Mouse (Mus musculus): ENCODE data around the gene Tmc3. TPM values are rescaled to one million over a fixed set of nuclear protein-coding genes. Genes with fewer than 3 reads are reported as not detected.

Gene Tmc3
- total RNA-seq, 2 experiments from 2014 or later = 0.12 to 0.23 TPM

DNA sequence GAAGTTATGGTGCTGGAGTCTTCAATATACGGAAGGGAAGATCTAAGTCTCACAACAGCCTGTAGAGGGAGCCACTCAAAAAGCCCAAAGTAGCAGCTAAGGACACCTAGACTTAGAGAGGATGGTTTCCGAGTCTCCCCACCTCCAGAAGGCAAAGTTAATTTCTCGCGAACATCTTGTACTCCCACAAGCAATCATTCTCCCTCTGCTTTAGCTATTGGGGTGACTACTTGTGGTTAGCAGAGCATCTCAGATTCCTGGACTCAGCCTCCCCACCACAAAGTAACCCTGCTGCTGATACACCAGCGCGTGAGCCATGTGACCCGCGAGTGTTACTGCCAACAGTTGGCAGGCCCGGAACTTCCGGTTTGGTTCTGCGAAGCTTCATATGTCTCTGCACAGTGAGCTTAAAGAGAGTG, 75.6 kb downstream of the Tmc3 start:
- DNase-seq (ENCODE audit: low spot score in 2 of 2) = no peak

GRCm38 (mm10) chr7:83661031-83661430, 76.3 kb downstream of the Tmc3 start:
- intact Hi-C loops (cut with DNase I) = loop anchor here (10.0 kb wide), 2 partner anchors 144 to 224 kb away; partner anchors contain the start of genes Mesd and Tlnrd1

More for the DNA sequence above, 75.6 kb downstream of the Tmc3 start:
- intact Hi-C loops (cut with DNase I) = loop anchor here (10.0 kb wide), 2 partner anchors 145 to 225 kb away; partner anchors contain the start of genes Mesd and Tlnrd1

GRCm38 (mm10) chr7:83661763-83662162, 77.0 kb downstream of the Tmc3 start:
- intact Hi-C loops (cut with DNase I) = loop anchor here (10.0 kb wide), 2 partner anchors 143 to 223 kb away; partner anchors contain the start of genes Mesd and Tlnrd1
- no peak for DNase-seq (ENCODE audit: low spot score in 2 of 2)

More at GRCm38 (mm10) chr7:83661031-83661430, 76.3 kb downstream of the Tmc3 start:
- DNase-seq (ENCODE audit: low spot score in 2 of 2) = no peak

DNA sequence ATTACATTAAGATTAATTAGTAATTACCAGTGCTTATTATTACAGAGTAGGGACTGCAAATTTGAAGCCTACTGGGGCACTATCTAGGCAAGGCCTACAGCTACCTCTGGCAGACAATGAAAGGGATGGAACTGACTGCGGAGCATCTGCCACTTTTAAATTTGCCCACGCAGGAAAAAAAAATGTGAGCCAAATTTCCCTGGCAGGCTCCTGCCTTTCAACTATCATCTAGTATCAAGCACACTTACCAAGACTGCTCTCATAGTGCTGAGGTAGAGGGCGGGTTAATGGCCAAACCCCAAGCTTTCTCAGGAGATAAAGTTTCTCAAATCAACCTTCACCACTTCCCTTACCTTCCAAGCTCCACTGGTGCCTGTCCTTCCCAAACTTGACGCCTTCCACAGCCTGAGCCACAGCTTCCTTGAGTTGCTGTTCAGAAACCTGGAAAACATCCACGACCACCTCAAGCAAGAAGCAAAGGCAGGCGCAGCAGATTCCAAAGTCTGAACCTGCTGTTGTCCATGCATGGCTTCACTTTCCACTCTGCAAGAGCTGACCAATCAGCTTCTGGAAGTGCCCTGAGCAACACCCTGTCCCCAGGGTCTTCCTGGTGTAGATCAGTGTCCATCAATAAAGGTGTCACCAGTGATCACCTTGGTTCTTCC, 78.1 kb downstream of the Tmc3 start:
- intact Hi-C loops (cut with DNase I) = loop anchor here (10.0 kb wide), 2 partner anchors 142 to 222 kb away; partner anchors contain the start of genes Mesd and Tlnrd1
- no peak for DNase-seq (ENCODE audit: low spot score in 2 of 2)

DNA sequence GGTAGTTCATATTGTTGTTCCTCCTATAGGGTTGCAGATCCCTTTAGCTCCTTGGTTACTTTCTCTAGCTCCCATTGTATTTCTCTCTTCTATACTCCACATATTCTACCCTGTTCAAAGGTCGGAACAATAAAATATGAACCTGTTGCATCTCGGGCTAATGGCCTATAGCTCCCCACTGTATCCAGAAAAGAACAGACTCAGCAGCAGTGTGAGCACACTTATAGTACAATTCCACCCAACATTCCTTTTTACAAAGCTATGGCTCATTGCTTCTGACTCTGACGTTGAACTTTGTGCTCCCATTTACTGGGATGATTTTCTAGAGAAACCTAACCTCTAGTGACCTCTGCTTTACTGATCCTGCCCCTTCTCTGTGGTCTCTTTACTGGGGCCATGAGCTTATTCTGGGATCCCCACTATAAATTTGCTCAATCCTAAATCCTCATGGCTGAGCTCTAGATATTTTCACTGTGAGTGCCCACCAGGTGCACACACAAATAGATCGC, 81.4 kb downstream of the Tmc3 start:
- intact Hi-C loops (cut with DNase I) = loop anchor here (10.0 kb wide), 2 partner anchors 139 to 219 kb away; partner anchors contain the start of genes Mesd and Tlnrd1
- DNase-seq (ENCODE audit: low spot score in 2 of 2) = no peak

- DNase-seq (ENCODE audit: low spot score in 2 of 2) = no peak
- intact Hi-C loops (cut with DNase I) = loop anchor here (2.0 to 10.0 kb wide), 3 partner anchors 107 to 217 kb away; partner anchors contain the start of genes Mesd and Tlnrd1
Measured at GRCm38 (mm10) chr7:83667936-83668645, 83.4 kb downstream of the Tmc3 start.

- intact Hi-C loops (cut with DNase I) = loop anchor here (2.0 to 10.0 kb wide), 3 partner anchors 106 to 216 kb away; partner anchors contain the start of genes Mesd and Tlnrd1
- DNase-seq (ENCODE audit: low spot score in 2 of 2) = peak; percentile 41 to 43
Measured at GRCm38 (mm10) chr7:83668724-83669123, 84.0 kb downstream of the Tmc3 start.

- DNase-seq (ENCODE audit: low spot score in 2 of 2) = no peak
- intact Hi-C loops (cut with DNase I) = loop anchor here (10.0 kb wide), 1 partner anchor 957 kb away; no protein-coding TSS in a partner anchor
Measured at GRCm38 (mm10) chr7:83671573-83671972, 86.8 kb downstream of the Tmc3 start.

Other genes starting within 250 kb of the Tmc3 start
- 1 to 10 TPM; 7.4 to 9.2 TPM for gene Stard5, start 47.0 kb downstream of the Tmc3 start, total RNA-seq (2021)
- gene Il16, start 160.8 kb downstream of the Tmc3 start, total RNA-seq (2021) = 1 to 10 TPM; 2.5 to 3.4 TPM
- under 1 TPM in 1 of 2 experiments, not detected in 1; 0.59 TPM for gene Cfap161, start 210.0 kb downstream of the Tmc3 start, total RNA-seq (2021)